Mouse (Mus musculus) brain, adult 2 months (tissue): ENCODE data around the gene Mief1.
A peak's percentile ranks its signal among the peaks of the same experiment; 100 is the strongest.

Experiments used
- DNase-seq: peaks from one replicate; pipeline ENCODE4 v3.0.0; 2011; ENCODE audit warnings: low read depth, low spot score

Mief1 gene

GRCm38 (mm10) chr15:80263610-80264575, 30.1 kb downstream of the Mief1 start, which contains the start of gene Rps19bp1:
TSS of gene Rps19bp1 (minus strand) at chr15:80264315.
- peak; percentile 97 for DNase-seq

GRCm38 (mm10) chr15:80266281-80266680, 32.5 kb downstream of the Mief1 start:
- DNase-seq: peak; percentile 93

- DNase-seq: no peak
Measured at GRCm38 (mm10) chr15:80271858-80272396, 38.1 kb downstream of the Mief1 start.

- peak; percentile 87 for DNase-seq
Measured at GRCm38 (mm10) chr15:80277107-80277506, 43.3 kb downstream of the Mief1 start.

- DNase-seq: no peak
Measured at GRCm38 (mm10) chr15:80277625-80278024, 43.8 kb downstream of the Mief1 start.

- peak; percentile 97 for DNase-seq
Measured at GRCm38 (mm10) chr15:80278121-80278759, 44.4 kb downstream of the Mief1 start.

GRCm38 (mm10) chr15:80279053-80279452, 45.2 kb downstream of the Mief1 start:
- DNase-seq: peak; percentile 69

- DNase-seq: peak; percentile 61
Measured at GRCm38 (mm10) chr15:80280646-80281045, 46.8 kb downstream of the Mief1 start.

- DNase-seq: peak; percentile 89
Measured at GRCm38 (mm10) chr15:80286851-80287415, 53.1 kb downstream of the Mief1 start, which contains the start of gene Cacna1i. TSS of gene Cacna1i (plus strand) at chr15:80287238.

- DNase-seq: peak; percentile 60
Measured at GRCm38 (mm10) chr15:80288036-80288435, 54.2 kb downstream of the Mief1 start.

- DNase-seq: peak; percentile 93
Measured at GRCm38 (mm10) chr15:80289436-80289835, 55.6 kb downstream of the Mief1 start.

GRCm38 (mm10) chr15:80297146-80297545, 63.3 kb downstream of the Mief1 start:
- DNase-seq: no peak
